20 mouse cellular contexts compared by ENCODE assay signal in the genomic region with DNA sequence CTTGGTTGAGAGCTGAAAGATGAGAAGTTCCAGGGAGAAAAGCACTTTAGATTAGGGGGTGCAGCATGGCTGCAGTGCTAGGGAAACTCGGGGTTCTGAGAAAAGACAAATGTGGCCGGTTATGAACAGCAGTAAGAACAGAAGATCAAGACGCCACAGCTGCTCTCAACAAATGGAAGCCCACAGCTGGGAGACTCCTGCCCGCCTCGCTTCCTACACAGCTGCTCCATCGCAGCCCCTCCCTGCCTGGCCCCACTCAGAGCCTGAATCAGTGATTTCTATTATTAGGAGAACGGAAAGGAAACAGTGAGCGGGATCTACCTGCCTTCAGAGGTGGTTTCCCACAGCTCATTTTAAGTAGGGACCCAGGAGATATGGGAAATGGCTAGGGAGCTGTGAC.
DNase-seq lines count a peak whose midpoint lies in the region; ATAC-seq and TF ChIP-seq lines count a peak whose summit lies in the region.
"Had no signal": no experiment of that assay in that cellular context is flagged by ENCODE, and none has a peak within 500 bp of the region (broad histone marks: within the 10 kb centered on the region; RNA-seq: fewer than 3 reads in every experiment).

No protein-coding gene starts in this region.

- peak overlapping the region; percentile 44 for H3K27ac ChIP-seq in forebrain, embryonic 15.5 days (replicated peaks)
- no peak overlapping the region for H3K27ac ChIP-seq in forebrain, postnatal 0 days (ENCODE audit: low read depth, low read length)
- 0 out of 2 replicates have a peak overlapping the region, but pooled peaks have one; percentile 38 for H3K27ac ChIP-seq in hindbrain, embryonic 15.5 days (replicated peaks)
- H3K27ac ChIP-seq in hindbrain, embryonic 10.5 days = no peak overlapping the region
- H3K27ac ChIP-seq in midbrain, postnatal 0 days (ENCODE audit: low read depth, low read length) = peak overlapping the region; percentile 51; the same call in 1 of the 2 replicates
- no peak overlapping the region for H3K27ac ChIP-seq in midbrain, embryonic 13.5 days
- H3K27ac ChIP-seq: embryonic facial prominence, embryonic 13.5 days; heart, adult 2 months; heart, embryonic 15.5 days had no signal

- TF ChIP-seq POLR2A in brain, embryonic 14.5 days (IDR thresholded peaks at IDR 0.05; ENCODE audit: borderline replicate concordance, extremely low read depth, insufficient read depth, insufficient read length, poor library complexity, severe bottlenecking) = no peak

- no peaks in the 10 kb centered on the region for H3K27me3 ChIP-seq in forebrain, embryonic 15.5 days
- H3K27me3 ChIP-seq in forebrain, postnatal 0 days (ENCODE audit: insufficient read depth, low read length) = no peaks in the 10 kb centered on the region
- no peaks in the 10 kb centered on the region for H3K27me3 ChIP-seq in hindbrain, embryonic 15.5 days
- no peaks in the 10 kb centered on the region for H3K27me3 ChIP-seq in hindbrain, embryonic 10.5 days (ENCODE audit: insufficient read depth, poor library complexity, severe bottlenecking)
- no peaks in the 10 kb centered on the region for H3K27me3 ChIP-seq in midbrain, postnatal 0 days (ENCODE audit: insufficient read depth, low read length)
- H3K27me3 ChIP-seq in midbrain, embryonic 13.5 days = no peaks in the 10 kb centered on the region
- H3K27me3 ChIP-seq: embryonic facial prominence, embryonic 13.5 days; heart, embryonic 15.5 days had no signal

- 0 out of 2 replicates have a peak, but pooled peaks have one; percentile 6 for ATAC-seq in forebrain, embryonic 15.5 days (replicated peaks)
- no peak for ATAC-seq in forebrain, postnatal 0 days
- ATAC-seq in hindbrain, embryonic 15.5 days (ENCODE audit: low FRiP score, low read depth) = no peak
- ATAC-seq in midbrain, postnatal 0 days (ENCODE audit: low FRiP score) = no peak
- ATAC-seq in midbrain, embryonic 13.5 days = no peak
- ATAC-seq: intestine, embryonic 16.5 days had no signal

- H3K9me3 ChIP-seq in forebrain, embryonic 15.5 days = no peaks in the 10 kb centered on the region
- no peaks in the 10 kb centered on the region for H3K9me3 ChIP-seq in forebrain, postnatal 0 days (ENCODE audit: low read length)
- H3K9me3 ChIP-seq in hindbrain, embryonic 15.5 days = no peaks in the 10 kb centered on the region
- H3K9me3 ChIP-seq in hindbrain, embryonic 10.5 days = no peaks in the 10 kb centered on the region
- H3K9me3 ChIP-seq in midbrain, postnatal 0 days (ENCODE audit: low read length) = no peaks in the 10 kb centered on the region
- H3K9me3 ChIP-seq in midbrain, embryonic 13.5 days = no peaks in the 10 kb centered on the region
- H3K9me3 ChIP-seq: embryonic facial prominence, embryonic 13.5 days; heart, embryonic 15.5 days had no signal

- WGBS in forebrain, embryonic 15.5 days = 66% methylated on average over 8 of the region's 8 CpGs
- WGBS in forebrain, postnatal 0 days = 75% methylated on average over 8 of the region's 8 CpGs
- 67% methylated on average over 8 of the region's 8 CpGs for WGBS in hindbrain, embryonic 15.5 days
- 79% methylated on average over 8 of the region's 8 CpGs for WGBS in hindbrain, embryonic 10.5 days
- WGBS in midbrain, postnatal 0 days = 78% methylated on average over 8 of the region's 8 CpGs
- WGBS in midbrain, embryonic 13.5 days = 84% methylated on average over 8 of the region's 8 CpGs

- no peak for DNase-seq in forebrain, postnatal 0 days
- no peak for DNase-seq in hindbrain, embryonic 10.5 days (ENCODE audit: low spot score)
- no peak for DNase-seq in midbrain, postnatal 0 days (ENCODE audit: low spot score)
- peak; percentile 17 for DNase-seq in brain, embryonic 14.5 days (ENCODE audit: low read depth)
- no peak for DNase-seq in cerebellum, adult 8-10 months
- DNase-seq: adrenal gland, adult 2 months; adrenal gland, postnatal 25 days; cerebellum, adult 11 months; cerebellum, adult 9-10 months; cerebellum, postnatal 25 days; gastrocnemius, postnatal 14 days; heart, adult 2 months; heart, postnatal 14 days had no signal

- H3K9ac ChIP-seq in forebrain, embryonic 15.5 days (replicated peaks) = no peak overlapping the region
- no peak overlapping the region for H3K9ac ChIP-seq in forebrain, postnatal 0 days
- H3K9ac ChIP-seq in hindbrain, embryonic 15.5 days = no peak overlapping the region
- H3K9ac ChIP-seq in midbrain, postnatal 0 days (replicated peaks; ENCODE audit: low read length, poor library complexity, severe bottlenecking) = no peak overlapping the region
- no peak overlapping the region for H3K9ac ChIP-seq in midbrain, embryonic 13.5 days (replicated peaks)
- H3K9ac ChIP-seq: embryonic facial prominence, embryonic 13.5 days; heart, embryonic 15.5 days had no signal

- no peak for TF ChIP-seq CTCF in forebrain, postnatal 0 days (IDR thresholded peaks at IDR 0.05; ENCODE audit: low read depth)
- no peak for TF ChIP-seq CTCF in midbrain, postnatal 0 days (IDR thresholded peaks at IDR 0.05)
- no peak for TF ChIP-seq CTCF in brain, embryonic 14.5 days (IDR thresholded peaks at IDR 0.05; ENCODE audit: borderline replicate concordance, extremely low read depth, insufficient read depth, insufficient read length)

- no peak overlapping the region for H3K4me3 ChIP-seq in forebrain, embryonic 15.5 days
- no peak overlapping the region for H3K4me3 ChIP-seq in forebrain, postnatal 0 days (ENCODE audit: low read depth, low read length)
- no peak overlapping the region for H3K4me3 ChIP-seq in hindbrain, embryonic 15.5 days
- H3K4me3 ChIP-seq in hindbrain, embryonic 10.5 days = no peak overlapping the region
- H3K4me3 ChIP-seq in midbrain, postnatal 0 days (ENCODE audit: low read depth, low read length) = no peak overlapping the region
- H3K4me3 ChIP-seq in midbrain, embryonic 13.5 days (replicated peaks) = no peak overlapping the region
- H3K4me3 ChIP-seq: embryonic facial prominence, embryonic 13.5 days; heart, adult 2 months; heart, embryonic 15.5 days had no signal

- no peaks in the 10 kb centered on the region for H3K36me3 ChIP-seq in forebrain, embryonic 15.5 days
- no peaks in the 10 kb centered on the region for H3K36me3 ChIP-seq in forebrain, postnatal 0 days (ENCODE audit: insufficient read depth)
- 0 out of 2 replicates have a peak, but pooled peaks cover 5% of the 10 kb centered on the region for H3K36me3 ChIP-seq in hindbrain, embryonic 15.5 days
- no peaks in the 10 kb centered on the region for H3K36me3 ChIP-seq in hindbrain, embryonic 10.5 days
- H3K36me3 ChIP-seq in midbrain, postnatal 0 days (ENCODE audit: insufficient read depth, low read length) = no peaks in the 10 kb centered on the region
- 0 out of 2 replicates have a peak, but pooled peaks cover 2% of the 10 kb centered on the region for H3K36me3 ChIP-seq in midbrain, embryonic 13.5 days
- H3K36me3 ChIP-seq: embryonic facial prominence, embryonic 13.5 days; heart, embryonic 15.5 days had no signal

- H3K4me2 ChIP-seq in forebrain, embryonic 15.5 days (replicated peaks) = no peak overlapping the region
- no peak overlapping the region for H3K4me2 ChIP-seq in forebrain, postnatal 0 days (ENCODE audit: low read depth)
- no peak overlapping the region for H3K4me2 ChIP-seq in hindbrain, embryonic 15.5 days
- no peak overlapping the region for H3K4me2 ChIP-seq in midbrain, postnatal 0 days (ENCODE audit: low read depth, low read length, poor library complexity, severe bottlenecking)
- no peak overlapping the region for H3K4me2 ChIP-seq in midbrain, embryonic 13.5 days (replicated peaks)
- H3K4me2 ChIP-seq: embryonic facial prominence, embryonic 13.5 days; heart, embryonic 11.5 days; heart, embryonic 15.5 days had no signal

- peaks cover 5% of the 10 kb centered on the region; the same call in 1 of the 2 replicates for H3K4me1 ChIP-seq in forebrain, embryonic 15.5 days
- peaks cover 6% of the 10 kb centered on the region; the same call in 1 of the 2 replicates for H3K4me1 ChIP-seq in forebrain, postnatal 0 days (ENCODE audit: insufficient read depth)
- H3K4me1 ChIP-seq in hindbrain, embryonic 15.5 days (replicated peaks) = no peaks in the 10 kb centered on the region
- 0 out of 2 replicates have a peak, but pooled peaks cover 4% of the 10 kb centered on the region for H3K4me1 ChIP-seq in hindbrain, embryonic 10.5 days (replicated peaks)
- H3K4me1 ChIP-seq in midbrain, postnatal 0 days (ENCODE audit: insufficient read depth, low read length) = no peaks in the 10 kb centered on the region
- H3K4me1 ChIP-seq in midbrain, embryonic 13.5 days (replicated peaks) = peaks cover 5% of the 10 kb centered on the region; the same call in 1 of the 2 replicates
- H3K4me1 ChIP-seq: heart, embryonic 15.5 days had no signal

Comparison
In these comparisons a context has a peak if more than half of its experiments do, and no peak if none do; other contexts are left out.
1. H3K27ac ChIP-seq: peak in forebrain, embryonic 15.5 days (single experiment), hindbrain, embryonic 15.5 days (single experiment) and midbrain, postnatal 0 days (single experiment); none in forebrain, postnatal 0 days (single experiment), hindbrain, embryonic 10.5 days (single experiment) and midbrain, embryonic 13.5 days (single experiment).